Mouse (Mus musculus): ENCODE results near the gene Glo1.

DNA sequence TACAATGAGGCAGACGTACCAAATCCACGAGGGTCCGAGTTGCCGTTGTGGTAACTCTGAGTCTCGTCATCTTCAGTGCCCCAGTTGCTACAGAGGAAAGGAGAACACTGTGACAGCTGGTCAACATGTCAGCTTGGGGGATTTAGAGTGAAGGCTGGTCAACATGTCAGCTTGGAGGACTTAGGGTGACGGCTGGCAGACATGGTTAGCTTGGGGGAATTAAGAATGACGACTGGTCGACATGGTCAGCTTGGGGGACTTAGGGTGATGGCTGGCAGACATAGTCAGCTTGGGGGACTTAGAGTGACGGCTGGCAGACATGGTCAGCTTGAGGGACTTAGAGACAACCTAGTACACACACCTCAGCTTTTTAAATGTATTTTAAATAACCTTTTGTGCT, 28.9 kb downstream of the Glo1 start:
- TF ChIP-seq CTCF (IDR thresholded peaks at IDR 0.05; ENCODE audit: low read depth) (no peak), EP300 (IDR thresholded peaks at IDR 0.05; ENCODE audit: low read depth) (no peak)
